Mouse (Mus musculus) brain, embryonic 14.5 days (tissue): ENCODE measurements around the gene Uckl1.

Experiments
- CTCF ChIP-seq: fragments of 200-500 bp; IDR thresholded peaks from 2 replicates; pipeline ENCODE4 v1.5.1; 2012; ENCODE audit warnings: inconsistent platforms, mild to moderate bottlenecking, moderate library complexity, borderline replicate concordance; ENCODE audit not compliant: insufficient read depth, insufficient read length; ENCODE audit errors: extremely low read depth
- POLR2A ChIP-seq: fragments of 200-500 bp; IDR thresholded peaks from 2 replicates; pipeline ENCODE4 v1.6.1; 2012; ENCODE audit warnings: mild to moderate bottlenecking, inconsistent platforms, borderline replicate concordance; ENCODE audit not compliant: poor library complexity, insufficient read depth, insufficient read length, severe bottlenecking; ENCODE audit errors: extremely low read depth

DNA sequence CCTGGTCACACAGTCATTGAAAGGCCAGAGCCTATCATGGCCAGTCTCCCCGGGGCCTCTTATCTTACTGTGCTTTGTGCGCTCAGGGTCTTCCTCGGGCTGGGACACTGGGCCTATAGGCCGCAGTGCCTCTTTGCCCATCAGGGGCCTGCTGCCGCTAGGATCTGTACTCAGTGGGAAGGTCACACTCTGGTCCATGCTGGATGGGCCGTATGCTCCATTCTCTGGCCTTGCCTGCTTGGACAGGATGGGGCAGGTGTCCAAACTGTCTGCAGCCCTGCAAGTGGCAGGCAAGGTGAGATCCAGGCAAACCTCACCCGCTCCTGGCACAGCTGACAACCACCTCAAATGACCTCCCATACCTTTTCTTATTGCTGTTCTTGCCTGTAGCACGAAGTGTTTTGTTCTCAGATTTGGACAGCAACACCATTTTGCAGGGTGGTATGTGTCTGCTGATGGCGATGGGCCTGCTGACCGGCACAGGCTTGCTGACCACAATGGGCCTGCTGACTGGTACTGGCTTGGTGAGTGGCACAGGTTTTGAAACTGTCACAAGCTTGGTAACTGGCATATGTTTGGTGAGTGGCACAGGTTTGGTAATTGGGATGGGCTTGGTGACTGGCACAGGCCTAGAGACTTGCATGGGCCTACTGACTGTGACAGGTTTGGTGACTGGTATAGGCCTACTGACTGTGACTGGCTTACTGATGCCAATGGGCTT, 4.5 kb upstream of the Uckl1 start:
- TF ChIP-seq CTCF (no peak), POLR2A (no peak)
